Mouse (Mus musculus): Measurements from ENCODE around the gene Med27.
"Not testable (repeated sequence)": the region's sequence is repeated elsewhere in the genome, so short reads cannot be mapped to it uniquely, and the experiment has no call there.

The Med27 gene

GRCm38 (mm10) chr2:29525273-29525805 is 178.7 kb downstream of the Med27 start:
- DNase-seq, result peak; percentile 53

- DNase-seq, result peak; percentile 54
These were observed 179.6 kb downstream of the Med27 start for GRCm38 (mm10) chr2:29526266-29526665.

- DNase-seq, result not testable (repeated sequence)
These were observed 180.9 kb downstream of the Med27 start for GRCm38 (mm10) chr2:29527480-29527879.

GRCm38 (mm10) chr2:29528811-29529210 is 182.2 kb downstream of the Med27 start:
- no peak for DNase-seq

- not testable (repeated sequence) for DNase-seq
These were observed 183.2 kb downstream of the Med27 start for GRCm38 (mm10) chr2:29529788-29530187.

GRCm38 (mm10) chr2:29532173-29532572 is 185.6 kb downstream of the Med27 start:
- DNase-seq, result no peak

- DNase-seq, result peak; percentile 56
These were observed 186.3 kb downstream of the Med27 start for GRCm38 (mm10) chr2:29532921-29533320.

- no peak for DNase-seq
These were observed 189.1 kb downstream of the Med27 start for GRCm38 (mm10) chr2:29535566-29536244.

- no peak for DNase-seq
These were observed 189.9 kb downstream of the Med27 start for GRCm38 (mm10) chr2:29536481-29536880.

- no peak for DNase-seq
These were observed 190.7 kb downstream of the Med27 start for GRCm38 (mm10) chr2:29537334-29537733.

GRCm38 (mm10) chr2:29542039-29542438 is 195.4 kb downstream of the Med27 start:
- no peak for DNase-seq

- no peak for DNase-seq
These were observed 200.0 kb downstream of the Med27 start for GRCm38 (mm10) chr2:29546571-29546970.

- DNase-seq, result peak; percentile 31
These were observed 205.4 kb downstream of the Med27 start for GRCm38 (mm10) chr2:29551816-29552585.

- peak; percentile 65 for DNase-seq
These were observed 207.5 kb downstream of the Med27 start for GRCm38 (mm10) chr2:29553945-29554634.

- no peak for DNase-seq
These were observed 211.9 kb downstream of the Med27 start for GRCm38 (mm10) chr2:29558561-29558960.

- DNase-seq, result no peak
These were observed 213.3 kb downstream of the Med27 start for GRCm38 (mm10) chr2:29559955-29560354.

- DNase-seq, result no peak
These were observed 214.8 kb downstream of the Med27 start for GRCm38 (mm10) chr2:29561468-29561867.

GRCm38 (mm10) chr2:29563986-29564385 is 217.4 kb downstream of the Med27 start:
- no peak for DNase-seq

- DNase-seq, result no peak
These were observed 219.2 kb downstream of the Med27 start for GRCm38 (mm10) chr2:29565570-29566433.

GRCm38 (mm10) chr2:29571921-29572700 is 225.5 kb downstream of the Med27 start:
- no peak for DNase-seq

- DNase-seq, result no peak
These were observed 226.3 kb downstream of the Med27 start for GRCm38 (mm10) chr2:29572811-29573427.
